Mouse (Mus musculus): ENCODE measurements at regions not wholly inside any gene's neighbourhood (a gene's known extent, or its start where the extent isn't known, plus 50 kb on each side); places are given as distances from the start of the nearest gene placed in this dataset.

DNA sequence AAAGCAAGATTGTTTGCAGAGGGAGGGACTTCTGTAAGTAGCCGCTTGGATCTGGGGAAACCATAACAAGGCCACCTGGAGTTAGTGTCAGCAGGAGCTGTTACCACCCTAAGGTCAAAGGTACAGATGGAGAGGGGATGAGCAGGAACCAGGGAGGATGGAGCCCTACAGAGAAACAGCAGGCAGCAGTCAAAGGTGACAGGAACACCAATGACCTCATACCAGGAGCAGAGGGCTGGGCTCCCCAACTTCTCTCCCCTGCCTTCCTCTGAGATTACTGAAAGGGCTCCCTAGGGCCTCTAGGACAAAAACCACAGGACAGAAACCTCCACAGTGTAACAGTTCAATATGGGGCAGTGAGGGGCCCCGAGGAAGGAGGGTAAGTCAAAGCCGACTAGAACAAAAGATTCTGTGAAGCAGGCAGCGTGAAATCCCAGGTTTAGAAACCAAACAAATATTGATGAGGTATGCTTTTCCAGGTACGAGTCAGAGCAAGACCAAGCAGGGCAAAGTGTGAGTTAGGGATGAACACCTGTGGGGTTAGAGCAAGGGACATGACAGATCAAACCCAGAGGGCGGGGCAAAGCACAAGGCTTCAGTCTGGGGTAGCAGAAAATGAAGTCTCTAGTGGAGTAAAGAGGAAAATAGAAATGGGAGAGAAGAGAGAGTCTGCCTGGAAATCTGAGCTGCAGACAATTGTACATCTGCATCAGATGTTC is 194.4 kb downstream of the Efnb2 start:
- H3K27ac ChIP-seq (ENCODE audit: low read length): no peak overlapping the region
- WGBS: 12% methylated on average over 6 of the region's 6 CpGs
- no peak overlapping the region for H3K9ac ChIP-seq (replicated peaks; ENCODE audit: low read depth, low read length)
- H3K4me2 ChIP-seq (ENCODE audit: low read length): no peak overlapping the region
- peaks cover 10% of the 10 kb centered on the region for H3K4me1 ChIP-seq (replicated peaks; ENCODE audit: control insufficient read depth, insufficient read depth, low read length)
- no peaks in the 10 kb centered on the region for H3K9me3 ChIP-seq (ENCODE audit: control insufficient read depth, low read length)
- no peaks in the 10 kb centered on the region for H3K27me3 ChIP-seq (replicated peaks; ENCODE audit: control insufficient read depth, insufficient read depth, low read length)
- no peak for ATAC-seq
- H3K4me3 ChIP-seq (replicated peaks; ENCODE audit: low read length): no peak overlapping the region
- H3K36me3 ChIP-seq (ENCODE audit: control insufficient read depth, insufficient read depth): no peaks in the 10 kb centered on the region

DNA sequence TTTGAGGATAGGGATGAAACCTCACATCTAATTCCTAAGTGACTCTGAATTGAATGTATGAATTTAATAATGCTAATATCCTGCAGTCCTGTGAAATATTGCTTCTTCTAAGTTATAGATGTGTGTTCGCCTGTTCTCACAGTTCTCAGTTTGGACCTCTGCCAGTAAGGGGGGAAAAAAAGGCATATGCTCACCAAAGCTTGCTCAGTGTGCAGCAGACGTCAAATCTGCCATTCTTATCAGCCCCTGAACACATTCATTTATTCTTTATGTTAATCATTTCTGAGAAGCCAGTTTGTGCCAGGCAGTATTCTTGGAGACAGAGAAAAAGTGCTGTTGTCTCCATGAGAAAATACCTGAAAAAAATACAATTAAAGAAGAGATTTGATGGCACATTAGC is 198.6 kb downstream of the Efnb2 start:
- H3K4me1 ChIP-seq (replicated peaks; ENCODE audit: control insufficient read depth, insufficient read depth, low read length): peaks cover 10% of the 10 kb centered on the region
- H3K4me3 ChIP-seq (replicated peaks; ENCODE audit: low read length): no peak overlapping the region
- peak; percentile 73 for ATAC-seq
- H3K27me3 ChIP-seq (replicated peaks; ENCODE audit: control insufficient read depth, insufficient read depth, low read length): no peaks in the 10 kb centered on the region
- WGBS: 13% methylated on average over 2 of the region's 2 CpGs
- no peaks in the 10 kb centered on the region for H3K9me3 ChIP-seq (ENCODE audit: control insufficient read depth, low read length)
- H3K9ac ChIP-seq (replicated peaks; ENCODE audit: low read depth, low read length): no peak overlapping the region
- peak overlapping the region; percentile 67 for H3K27ac ChIP-seq (ENCODE audit: low read length)
- no peak overlapping the region for H3K4me2 ChIP-seq (ENCODE audit: low read length)
- H3K36me3 ChIP-seq (ENCODE audit: control insufficient read depth, insufficient read depth): no peaks in the 10 kb centered on the region

DNA sequence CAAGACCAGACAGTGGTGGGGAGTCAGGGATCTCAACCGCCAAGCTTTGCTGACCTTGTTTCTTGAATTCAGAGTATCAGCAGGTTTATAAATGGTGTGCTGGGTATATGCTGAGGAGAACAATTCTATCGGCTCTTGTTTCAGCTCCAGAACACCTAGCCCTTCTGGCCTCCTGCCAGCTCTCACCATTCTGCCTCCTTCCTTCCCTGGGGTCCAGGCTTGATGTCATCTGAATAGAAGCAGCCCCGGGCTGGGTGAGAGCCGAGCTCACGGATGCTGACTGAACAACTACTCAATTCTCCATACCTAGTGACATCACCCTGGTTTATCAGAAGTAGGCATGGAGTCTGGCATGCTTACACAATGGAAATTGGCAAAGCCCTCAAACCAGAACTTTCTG is 203.5 kb downstream of the Efnb2 start:
- no peaks in the 10 kb centered on the region for H3K9me3 ChIP-seq (ENCODE audit: control insufficient read depth, low read length)
- no peaks in the 10 kb centered on the region for H3K36me3 ChIP-seq (ENCODE audit: control insufficient read depth, insufficient read depth)
- no peak for ATAC-seq
- H3K4me1 ChIP-seq (replicated peaks; ENCODE audit: control insufficient read depth, insufficient read depth, low read length): peaks cover 1% of the 10 kb centered on the region; the same call in 1 of the 2 replicates
- H3K27ac ChIP-seq (ENCODE audit: low read length): no peak overlapping the region
- H3K4me3 ChIP-seq (replicated peaks; ENCODE audit: low read length): no peak overlapping the region
- no peak overlapping the region for H3K9ac ChIP-seq (replicated peaks; ENCODE audit: low read depth, low read length)
- H3K4me2 ChIP-seq (ENCODE audit: low read length): no peak overlapping the region
- no peaks in the 10 kb centered on the region for H3K27me3 ChIP-seq (replicated peaks; ENCODE audit: control insufficient read depth, insufficient read depth, low read length)
- 41% methylated on average over 5 of the region's 5 CpGs for WGBS

DNA sequence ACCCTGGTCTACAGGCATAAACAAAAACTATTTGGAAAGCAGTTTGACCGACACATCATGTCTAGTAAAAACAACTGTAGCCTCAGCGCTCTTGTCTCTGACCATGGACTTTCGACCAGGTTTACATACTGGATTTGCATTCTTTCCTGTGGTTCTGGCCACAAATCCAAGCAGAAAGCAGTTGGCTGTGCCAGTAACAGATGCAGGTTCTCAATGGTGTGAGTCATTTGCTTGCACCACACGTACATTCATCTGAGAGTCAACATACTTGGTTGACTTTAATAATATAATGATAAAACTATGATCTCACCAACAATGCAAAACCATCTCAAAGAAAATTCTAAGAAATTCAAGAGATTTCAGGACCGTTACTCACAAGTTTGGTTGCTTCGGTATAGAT is 207.1 kb downstream of the Efnb2 start:
- no peaks in the 10 kb centered on the region for H3K36me3 ChIP-seq (ENCODE audit: control insufficient read depth, insufficient read depth)
- no peaks in the 10 kb centered on the region for H3K27me3 ChIP-seq (replicated peaks; ENCODE audit: control insufficient read depth, insufficient read depth, low read length)
- no peak overlapping the region for H3K27ac ChIP-seq (ENCODE audit: low read length)
- no peak for ATAC-seq
- no peak overlapping the region for H3K9ac ChIP-seq (replicated peaks; ENCODE audit: low read depth, low read length)
- no peaks in the 10 kb centered on the region for H3K4me1 ChIP-seq (replicated peaks; ENCODE audit: control insufficient read depth, insufficient read depth, low read length)
- 85% methylated on average over 6 of the region's 6 CpGs for WGBS
- no peaks in the 10 kb centered on the region for H3K9me3 ChIP-seq (ENCODE audit: control insufficient read depth, low read length)
- no peak overlapping the region for H3K4me2 ChIP-seq (ENCODE audit: low read length)
- H3K4me3 ChIP-seq (replicated peaks; ENCODE audit: low read length): no peak overlapping the region

DNA sequence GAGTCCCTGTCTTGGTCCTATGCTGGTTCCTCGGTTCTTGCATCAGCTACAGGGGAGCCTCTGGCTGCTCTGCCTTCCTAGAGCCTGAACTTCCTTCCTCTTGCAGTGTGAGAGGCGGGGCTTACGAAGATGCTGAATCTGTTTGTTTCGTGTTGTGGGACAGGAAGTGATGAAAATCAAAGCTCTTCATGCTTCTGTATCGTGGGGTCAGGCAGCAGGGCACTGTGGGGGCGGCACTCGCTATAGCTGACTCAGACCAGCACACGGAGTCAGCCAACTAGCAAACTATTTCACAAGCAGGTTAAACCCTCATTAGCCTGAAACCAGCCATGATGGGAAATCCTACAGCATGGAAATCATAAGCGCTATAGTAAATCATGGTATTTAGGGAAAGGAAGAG is 208.8 kb downstream of the Efnb2 start:
- ATAC-seq: no peak
- no peak overlapping the region for H3K9ac ChIP-seq (replicated peaks; ENCODE audit: low read depth, low read length)
- H3K27me3 ChIP-seq (replicated peaks; ENCODE audit: control insufficient read depth, insufficient read depth, low read length): no peaks in the 10 kb centered on the region
- H3K4me2 ChIP-seq (ENCODE audit: low read length): no peak overlapping the region
- H3K9me3 ChIP-seq (ENCODE audit: control insufficient read depth, low read length): no peaks in the 10 kb centered on the region
- H3K4me3 ChIP-seq (replicated peaks; ENCODE audit: low read length): no peak overlapping the region
- 87% methylated on average over 9 of the region's 9 CpGs for WGBS
- H3K4me1 ChIP-seq (replicated peaks; ENCODE audit: control insufficient read depth, insufficient read depth, low read length): no peaks in the 10 kb centered on the region
- peak overlapping the region; percentile 8; the same call in 1 of the 2 replicates for H3K27ac ChIP-seq (ENCODE audit: low read length)
- H3K36me3 ChIP-seq (ENCODE audit: control insufficient read depth, insufficient read depth): no peaks in the 10 kb centered on the region

DNA sequence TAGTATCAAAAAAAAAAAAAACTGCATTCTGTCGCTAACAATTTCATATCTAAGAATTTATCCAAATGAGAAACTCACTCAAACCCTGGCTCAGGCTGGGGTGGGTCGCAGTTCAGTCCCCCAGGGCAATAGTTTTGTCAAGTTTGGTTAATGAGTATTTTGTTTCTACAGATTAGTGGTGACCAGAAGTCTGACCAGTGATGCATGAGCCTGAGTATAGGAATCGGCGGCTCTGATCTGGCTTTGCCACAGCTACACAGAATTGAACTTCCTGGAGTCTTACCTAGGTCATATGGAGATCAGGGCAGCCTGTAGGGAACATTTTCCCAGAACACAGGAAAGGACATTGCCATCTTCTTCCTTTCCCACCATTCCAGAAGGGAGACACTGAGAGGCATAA is 212.1 kb downstream of the Efnb2 start:
- H3K9me3 ChIP-seq (ENCODE audit: control insufficient read depth, low read length): no peaks in the 10 kb centered on the region
- no peak overlapping the region for H3K27ac ChIP-seq (ENCODE audit: low read length)
- ATAC-seq: no peak
- H3K9ac ChIP-seq (replicated peaks; ENCODE audit: low read depth, low read length): no peak overlapping the region
- no peaks in the 10 kb centered on the region for H3K36me3 ChIP-seq (ENCODE audit: control insufficient read depth, insufficient read depth)
- H3K4me1 ChIP-seq (replicated peaks; ENCODE audit: control insufficient read depth, insufficient read depth, low read length): no peaks in the 10 kb centered on the region
- H3K4me3 ChIP-seq (replicated peaks; ENCODE audit: low read length): no peak overlapping the region
- 91% methylated on average over 4 of the region's 4 CpGs for WGBS
- no peaks in the 10 kb centered on the region for H3K27me3 ChIP-seq (replicated peaks; ENCODE audit: control insufficient read depth, insufficient read depth, low read length)
- no peak overlapping the region for H3K4me2 ChIP-seq (ENCODE audit: low read length)

DNA sequence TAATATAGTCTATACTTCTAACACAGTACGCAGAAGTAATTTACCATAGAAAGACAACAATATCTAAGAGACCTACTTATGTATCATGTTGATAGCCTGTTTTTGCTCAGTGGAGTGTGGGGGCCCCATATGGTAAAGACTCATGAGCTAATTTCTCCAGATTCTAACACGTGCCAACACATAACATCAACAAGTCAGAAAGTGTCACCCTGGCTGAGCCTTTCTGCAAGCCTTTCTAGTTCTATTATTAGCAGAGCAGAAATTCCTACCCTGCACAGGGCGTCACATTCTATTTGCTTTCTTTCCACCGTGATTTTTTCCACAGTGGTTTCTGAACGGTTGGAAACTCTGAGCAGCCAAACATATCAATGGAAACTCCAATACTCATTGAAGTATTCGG is 219.5 kb downstream of the Efnb2 start:
- no peaks in the 10 kb centered on the region for H3K36me3 ChIP-seq (ENCODE audit: control insufficient read depth, insufficient read depth)
- no peak overlapping the region for H3K9ac ChIP-seq (replicated peaks; ENCODE audit: low read depth, low read length)
- H3K9me3 ChIP-seq (ENCODE audit: control insufficient read depth, low read length): no peaks in the 10 kb centered on the region
- H3K27me3 ChIP-seq (replicated peaks; ENCODE audit: control insufficient read depth, insufficient read depth, low read length): no peaks in the 10 kb centered on the region
- H3K4me3 ChIP-seq (replicated peaks; ENCODE audit: low read length): no peak overlapping the region
- H3K4me2 ChIP-seq (ENCODE audit: low read length): no peak overlapping the region
- ATAC-seq: no peak
- H3K4me1 ChIP-seq (replicated peaks; ENCODE audit: control insufficient read depth, insufficient read depth, low read length): no peaks in the 10 kb centered on the region
- WGBS: 78% methylated on average over 6 of the region's 6 CpGs
- no peak overlapping the region for H3K27ac ChIP-seq (ENCODE audit: low read length)

DNA sequence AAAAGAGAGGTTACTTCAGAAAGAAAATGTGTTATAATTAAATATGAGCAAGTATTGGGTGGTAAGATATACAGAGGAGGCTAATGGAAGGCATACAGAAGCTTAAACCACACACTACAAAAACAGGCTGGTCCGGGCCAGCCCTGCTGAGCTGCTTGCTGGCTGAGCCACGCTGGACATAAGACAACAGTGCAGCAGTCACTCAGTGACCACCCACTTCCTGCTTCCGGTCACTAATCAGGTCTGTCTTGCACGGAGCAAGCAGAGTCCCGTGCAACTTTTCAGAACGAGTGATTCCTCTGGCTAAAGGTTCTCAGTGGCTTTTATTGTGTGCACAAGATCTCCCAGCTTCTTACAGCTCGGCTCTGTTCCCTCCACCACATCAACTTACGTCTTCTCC is 220.1 kb downstream of the Efnb2 start:
- 71% methylated on average over 8 of the region's 8 CpGs for WGBS
- Histone ChIP-seq H3K4me2 (ENCODE audit: low read length) (no peak overlapping the region), H3K27me3 (replicated peaks; ENCODE audit: control insufficient read depth, insufficient read depth, low read length) (no peaks in the 10 kb centered on the region), H3K9ac (replicated peaks; ENCODE audit: low read depth, low read length) (no peak overlapping the region), H3K9me3 (ENCODE audit: control insufficient read depth, low read length) (no peaks in the 10 kb centered on the region), H3K36me3 (ENCODE audit: control insufficient read depth, insufficient read depth) (no peaks in the 10 kb centered on the region), H3K4me3 (replicated peaks; ENCODE audit: low read length) (no peak overlapping the region), H3K4me1 (replicated peaks; ENCODE audit: control insufficient read depth, insufficient read depth, low read length) (no peaks in the 10 kb centered on the region), H3K27ac (ENCODE audit: low read length) (no peak overlapping the region)
- no peak for ATAC-seq

DNA sequence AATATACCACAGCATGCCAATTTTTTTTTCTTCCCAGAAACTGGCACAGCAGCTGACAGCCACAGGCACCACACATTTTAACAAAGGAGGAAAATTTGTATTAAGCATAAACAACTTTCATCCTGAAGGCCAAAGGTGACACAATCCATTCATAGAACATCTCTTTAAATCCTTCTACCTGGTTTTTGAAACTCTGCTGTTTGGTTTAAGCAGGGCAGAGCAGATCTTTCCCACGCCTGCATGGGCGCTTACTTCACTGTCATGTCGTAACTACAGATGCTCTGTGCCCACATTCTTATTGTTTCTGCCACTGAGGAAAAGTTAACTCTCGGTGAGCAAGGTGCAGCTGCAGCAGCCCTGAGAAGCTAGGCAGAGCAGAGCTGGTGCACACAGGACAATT is 234.8 kb downstream of the Efnb2 start:
- Histone ChIP-seq H3K9ac (replicated peaks; ENCODE audit: low read depth, low read length) (no peak overlapping the region), H3K27me3 (replicated peaks; ENCODE audit: control insufficient read depth, insufficient read depth, low read length) (no peaks in the 10 kb centered on the region), H3K27ac (ENCODE audit: low read length) (no peak overlapping the region; the same call in 1 of the 2 replicates), H3K4me3 (replicated peaks; ENCODE audit: low read length) (no peak overlapping the region), H3K36me3 (ENCODE audit: control insufficient read depth, insufficient read depth) (no peaks in the 10 kb centered on the region), H3K4me1 (replicated peaks; ENCODE audit: control insufficient read depth, insufficient read depth, low read length) (peaks cover 7% of the 10 kb centered on the region; the same call in 1 of the 2 replicates), H3K4me2 (ENCODE audit: low read length) (no peak overlapping the region), H3K9me3 (ENCODE audit: control insufficient read depth, low read length) (no peaks in the 10 kb centered on the region)
- WGBS: 42% methylated on average over 4 of the region's 4 CpGs
- 0 out of 2 replicates have a peak, but pooled peaks have one; percentile 29 for ATAC-seq

DNA sequence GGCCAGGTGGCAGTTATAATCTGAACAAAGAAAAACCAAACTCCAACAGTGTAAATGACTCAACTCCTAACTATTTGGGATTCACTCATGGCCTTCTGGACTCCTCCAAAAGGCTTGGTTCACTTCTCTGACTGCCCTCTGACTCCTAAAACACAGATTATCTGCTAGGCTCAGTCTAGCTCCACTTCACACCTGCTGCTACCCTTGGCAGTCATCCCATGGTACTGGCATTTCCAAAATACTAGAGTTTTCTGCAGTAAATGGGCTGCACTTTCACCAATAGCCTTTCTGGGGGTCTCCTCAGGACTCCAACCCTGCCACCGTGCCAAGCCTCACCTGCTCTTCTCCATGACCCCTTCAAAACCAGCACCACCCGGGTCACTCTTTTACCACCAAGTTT is 237.6 kb downstream of the Efnb2 start:
- Histone ChIP-seq H3K36me3 (ENCODE audit: control insufficient read depth, insufficient read depth) (no peaks in the 10 kb centered on the region), H3K9me3 (ENCODE audit: control insufficient read depth, low read length) (no peaks in the 10 kb centered on the region), H3K9ac (replicated peaks; ENCODE audit: low read depth, low read length) (no peak overlapping the region), H3K4me3 (replicated peaks; ENCODE audit: low read length) (no peak overlapping the region), H3K27me3 (replicated peaks; ENCODE audit: control insufficient read depth, insufficient read depth, low read length) (no peaks in the 10 kb centered on the region), H3K4me1 (replicated peaks; ENCODE audit: control insufficient read depth, insufficient read depth, low read length) (peaks cover 7% of the 10 kb centered on the region; the same call in 1 of the 2 replicates), H3K4me2 (ENCODE audit: low read length) (no peak overlapping the region), H3K27ac (ENCODE audit: low read length) (no peak overlapping the region)
- 92% methylated on average over 2 of the region's 2 CpGs for WGBS
- no peak for ATAC-seq

All from forebrain, embryonic 16.5 days (tissue).